Mouse (Mus musculus): ENCODE data around the gene Esam.
A peak's percentile ranks its signal among the peaks of the same experiment; 100 is the strongest.

DNA sequence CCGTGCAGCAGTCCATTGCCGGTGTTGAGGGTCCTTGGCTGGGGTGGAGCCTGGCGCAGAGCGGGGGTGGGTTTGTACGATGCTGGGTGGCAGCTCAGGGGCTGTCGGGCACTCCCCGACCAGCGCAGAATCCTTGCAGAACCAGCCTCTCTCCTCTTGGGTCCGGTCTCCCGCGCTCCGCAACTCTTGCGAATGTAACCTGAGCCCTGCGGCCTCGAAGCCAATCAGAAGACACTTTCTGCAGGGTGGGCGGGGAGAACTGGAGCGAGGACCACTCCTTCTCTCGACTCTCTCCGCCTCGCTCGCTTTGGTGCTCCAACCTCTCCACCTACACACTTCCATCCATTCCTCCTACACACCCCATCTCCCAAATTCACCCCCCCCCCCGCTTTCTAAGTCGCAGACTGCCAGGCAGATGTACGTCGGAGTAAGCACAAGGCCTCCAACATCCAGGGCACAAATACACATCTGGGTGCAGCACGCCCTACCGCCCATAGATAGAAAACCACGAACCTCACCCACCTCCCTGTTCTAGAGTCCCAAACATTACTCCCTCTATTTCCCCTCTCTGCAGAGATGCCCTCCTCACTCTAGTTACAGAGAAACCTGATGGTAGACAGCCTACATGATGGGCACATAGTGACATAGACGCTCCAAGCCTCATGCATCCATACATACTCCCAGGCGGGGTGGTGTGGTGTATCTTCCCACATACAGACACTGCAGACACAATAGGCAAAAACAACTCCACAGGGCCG is 24.8 kb downstream of the Esam start, which contains the start of gene Nrgn:
- TF ChIP-seq POLR2A (IDR thresholded peaks at IDR 0.05; ENCODE audit: insufficient read depth, low read depth, low read length) (0 out of 2 replicates have a peak, but pooled peaks have one; percentile 26), CTCF (IDR thresholded peaks at IDR 0.05; ENCODE audit: insufficient read depth, low read depth, low read length) (no peak)
